Mouse (Mus musculus): ENCODE measurements around the gene Nhej1. TPM values are rescaled to one million over a fixed set of nuclear protein-coding genes. Genes with fewer than 3 reads are reported as not detected.
A peak's percentile ranks its signal among the peaks of the same experiment; 100 is the strongest.

Nhej1 gene
- total RNA-seq, 2 experiments from 2014 or later = 2.4 to 3.3 TPM

DNA sequence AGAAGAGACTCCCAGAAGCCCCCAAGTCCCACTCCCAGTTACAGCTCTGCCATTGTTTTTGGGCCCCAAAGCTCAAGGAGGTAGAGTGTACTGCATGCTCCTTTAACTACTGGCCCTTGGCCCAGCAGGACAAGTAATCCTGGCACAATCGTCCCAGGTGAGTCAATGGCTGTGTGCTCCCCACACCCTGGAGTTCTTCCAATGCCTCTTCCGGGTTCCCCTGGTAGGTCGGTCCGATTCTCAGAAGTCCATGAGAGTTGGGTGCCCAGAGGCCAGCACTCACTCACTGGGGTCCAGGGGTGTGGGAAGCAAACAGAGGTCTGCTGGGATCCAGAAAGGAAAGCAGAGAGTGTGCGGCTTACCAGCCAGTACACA is 162.2 kb downstream of the Nhej1 start:
- intact Hi-C loops (cut with DNase I) = no loop called here
- no peak overlapping the region for H3K4me3 ChIP-seq
- no peak for DNase-seq (ENCODE audit: extremely low spot score in 1 of 2, low spot score in 2 of 2)
- TF ChIP-seq CTCF (IDR thresholded peaks at IDR 0.05) = no peak
- H3K27ac ChIP-seq = no peak overlapping the region

DNA sequence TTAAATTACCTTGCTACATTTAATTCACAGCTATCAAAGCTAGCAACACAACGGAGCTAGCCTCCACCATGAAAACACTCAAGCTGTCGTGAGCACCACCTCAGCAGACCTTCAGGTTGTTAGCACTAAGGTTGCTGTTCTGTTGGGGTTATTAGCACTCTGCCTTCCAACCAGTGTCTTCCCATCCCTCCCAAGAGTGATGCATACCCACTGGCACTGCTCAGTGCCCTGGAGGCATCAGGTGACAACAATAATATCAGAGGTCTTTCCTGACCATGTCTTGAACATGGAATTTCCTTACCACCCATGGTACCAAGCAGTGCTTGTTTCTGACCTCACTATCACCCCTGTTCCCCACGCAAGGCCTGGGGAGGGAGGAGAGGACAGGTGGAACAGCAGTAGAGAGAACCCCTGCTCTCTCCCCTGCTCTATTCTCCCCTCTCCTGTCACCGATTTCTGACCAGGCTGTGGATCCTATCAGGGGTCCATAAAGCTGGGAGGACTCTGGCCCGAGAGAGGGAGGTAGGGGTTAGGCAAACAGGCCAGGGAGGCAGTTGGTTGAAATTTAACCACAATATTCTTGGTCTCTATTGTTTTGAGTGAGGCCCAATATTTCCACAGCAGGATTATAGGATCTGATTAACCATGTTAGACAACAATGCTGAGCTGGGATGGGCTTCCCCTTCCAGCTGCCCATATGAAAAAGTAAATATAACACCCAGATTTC is 162.7 kb downstream of the Nhej1 start:
- H3K4me3 ChIP-seq = no peak overlapping the region
- intact Hi-C loops (cut with DNase I) = no loop called here
- DNase-seq (ENCODE audit: extremely low spot score in 1 of 2, low spot score in 2 of 2) = no peak
- no peak overlapping the region for H3K27ac ChIP-seq
- TF ChIP-seq CTCF (IDR thresholded peaks at IDR 0.05) = no peak

DNA sequence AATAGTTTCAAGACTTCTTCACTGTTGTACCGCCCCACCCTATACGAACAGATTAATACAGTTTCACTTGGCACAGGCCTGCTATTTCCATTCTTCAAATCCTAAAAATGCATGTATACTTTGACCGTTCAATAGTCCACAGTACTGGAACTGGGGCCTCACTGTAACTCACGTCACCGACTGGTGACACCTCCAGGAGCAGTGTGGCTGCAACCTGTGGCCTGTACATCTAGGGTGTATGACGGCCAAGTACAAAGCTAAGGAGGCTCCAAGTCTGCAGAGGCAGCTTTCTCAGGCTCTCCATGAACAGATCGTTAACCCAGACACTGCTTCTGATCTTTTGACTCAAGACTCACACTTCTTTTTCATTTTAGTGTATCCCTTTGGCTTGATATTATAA is 163.3 kb downstream of the Nhej1 start:
- Histone ChIP-seq H3K4me3 (no peak overlapping the region), H3K27ac (no peak overlapping the region)
- intact Hi-C loops (cut with DNase I) = no loop called here
- DNase-seq (ENCODE audit: extremely low spot score in 1 of 2, low spot score in 2 of 2) = no peak
- no peak for TF ChIP-seq CTCF (IDR thresholded peaks at IDR 0.05)

DNA sequence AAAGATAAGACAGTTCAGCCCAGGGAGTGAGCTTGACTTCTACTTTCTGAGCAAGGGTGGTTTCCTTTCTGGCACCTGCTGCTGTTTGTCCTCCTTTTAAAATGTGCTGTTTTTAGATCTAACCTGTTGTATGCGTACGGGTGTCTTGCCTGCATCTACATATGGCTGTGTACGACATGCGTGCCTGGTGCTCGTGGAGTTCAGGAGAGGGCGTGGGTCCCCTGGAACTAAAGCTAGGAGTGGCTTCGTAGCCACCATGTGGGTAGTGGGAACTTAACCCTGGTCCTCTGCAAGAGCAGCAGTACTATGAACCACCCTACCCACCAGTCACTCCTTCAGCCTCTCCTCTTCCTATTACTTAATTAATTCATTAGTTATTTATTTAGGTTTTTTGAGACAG is 164.9 kb downstream of the Nhej1 start:
- intact Hi-C loops (cut with DNase I) = no loop called here
- no peak for TF ChIP-seq CTCF (IDR thresholded peaks at IDR 0.05)
- DNase-seq (ENCODE audit: extremely low spot score in 1 of 2, low spot score in 2 of 2) = no peak
- Histone ChIP-seq H3K4me3 (no peak overlapping the region), H3K27ac (no peak overlapping the region)

DNA sequence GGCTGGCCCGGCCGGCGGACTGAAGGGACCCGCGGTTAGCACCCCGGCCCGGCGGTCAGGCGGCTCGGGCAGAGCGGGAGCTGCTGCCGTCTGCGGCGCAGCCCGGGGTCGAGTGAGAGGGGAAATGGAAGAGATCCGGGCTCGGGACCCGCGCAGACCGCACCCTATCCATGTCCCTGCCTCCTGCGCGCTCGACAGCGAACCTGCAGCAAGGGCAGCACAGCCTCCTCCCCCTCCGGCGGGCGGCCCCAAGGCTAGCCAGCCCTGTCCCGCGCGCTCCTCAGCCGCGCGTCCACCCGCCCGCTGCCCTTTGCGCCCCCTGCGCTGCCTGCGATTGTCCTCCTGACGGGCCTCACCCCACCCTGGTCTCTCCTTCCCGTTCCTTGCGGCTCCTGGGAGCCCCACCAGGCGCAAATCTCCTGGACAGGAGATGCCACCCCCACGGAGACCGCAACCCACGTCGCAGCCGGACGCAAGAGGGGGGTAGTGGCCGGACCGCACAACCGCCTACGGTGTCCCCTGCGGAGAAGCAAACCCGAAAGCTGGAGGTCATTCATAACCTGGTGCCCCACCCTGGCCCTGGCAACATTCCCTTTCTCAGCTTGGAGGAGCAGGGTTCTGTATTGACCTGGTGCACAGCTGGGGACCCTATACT is 173.3 kb downstream of the Nhej1 start, which contains the start of gene Ihh:
TSS of gene Ihh (minus strand) at position 117 of the 655 bp plus-strand sequence.
- Histone ChIP-seq H3K4me3 (peak within 1 kb of the TSS; percentile 4), H3K27ac (no peak within 1 kb of the TSS)
- intact Hi-C loops (cut with DNase I) = no loop called here
- TF ChIP-seq CTCF (IDR thresholded peaks at IDR 0.05) = no peak
- DNase-seq (ENCODE audit: extremely low spot score in 1 of 2, low spot score in 2 of 2) = no peak

DNA sequence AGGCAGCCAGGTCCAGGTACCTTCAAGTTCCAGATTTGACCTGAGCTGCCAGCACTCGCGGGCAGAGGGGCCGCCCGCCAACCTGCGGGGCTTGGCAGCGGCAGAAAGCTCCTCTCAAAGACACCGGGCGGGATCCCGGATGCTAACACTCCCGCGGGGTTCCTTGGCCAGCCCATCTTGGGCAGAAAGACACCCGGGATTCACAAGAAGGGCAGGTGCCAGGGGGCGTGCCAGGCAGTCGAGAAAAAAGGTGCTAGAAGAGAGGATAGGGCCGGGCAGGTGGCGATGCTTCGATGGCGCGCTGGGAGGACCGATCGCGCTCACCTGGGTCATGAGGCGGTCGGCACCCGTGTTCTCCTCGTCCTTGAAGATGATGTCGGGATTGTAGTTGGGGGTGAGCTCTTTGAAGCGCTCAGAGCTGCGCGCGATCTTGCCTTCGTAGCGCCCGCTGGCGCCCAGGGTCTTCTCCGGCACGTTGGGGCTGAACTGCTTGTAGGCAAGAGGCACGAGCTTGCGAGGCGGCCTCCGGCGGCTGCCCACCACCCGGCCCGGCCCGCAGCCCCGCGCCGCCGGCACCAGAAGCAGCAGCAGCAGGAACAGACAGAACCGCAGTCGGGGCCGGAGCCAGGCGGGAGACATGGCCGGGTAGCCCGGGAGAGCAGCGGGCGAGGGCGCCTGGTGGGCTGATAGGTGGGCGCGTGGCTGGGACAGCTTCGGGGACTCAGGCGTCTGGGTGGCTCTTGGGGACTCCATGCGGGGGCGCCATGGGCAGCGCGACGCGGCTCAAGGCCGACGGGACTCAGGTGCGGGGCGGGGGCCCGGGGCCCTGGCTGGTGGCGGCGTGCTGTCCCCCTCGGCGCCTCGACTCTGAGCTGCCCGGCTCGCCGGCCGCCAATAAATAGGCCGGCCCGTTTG is 174.2 kb downstream of the Nhej1 start:
- DNase-seq (ENCODE audit: extremely low spot score in 1 of 2, low spot score in 2 of 2) = no peak
- H3K4me3 ChIP-seq = peak overlapping the region; percentile 4
- no peak for TF ChIP-seq CTCF (IDR thresholded peaks at IDR 0.05)
- no peak overlapping the region for H3K27ac ChIP-seq
- intact Hi-C loops (cut with DNase I) = no loop called here

DNA sequence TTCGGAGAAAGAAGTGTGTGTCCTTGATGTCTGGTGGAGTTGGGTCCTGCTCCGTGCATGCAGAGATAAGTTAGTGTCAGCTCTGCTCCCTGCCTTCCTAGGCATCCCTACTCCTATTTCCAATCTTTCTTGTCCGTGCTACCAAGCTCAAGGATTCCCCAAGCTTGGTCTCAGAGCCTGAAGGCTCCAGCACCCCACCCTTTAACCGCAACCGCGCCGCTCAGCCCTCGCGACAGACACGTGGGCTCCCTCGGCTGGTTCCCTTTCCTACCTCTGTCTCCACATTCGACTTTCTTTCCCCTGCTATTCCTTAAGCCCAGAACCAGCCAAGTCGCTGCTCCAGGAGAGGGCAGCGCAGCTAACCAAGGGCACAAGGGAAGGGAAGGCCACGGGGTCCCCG is 174.9 kb downstream of the Nhej1 start:
- DNase-seq (ENCODE audit: extremely low spot score in 1 of 2, low spot score in 2 of 2) = no peak
- Histone ChIP-seq H3K27ac (no peak overlapping the region), H3K4me3 (peak overlapping the region; percentile 4; the same call in 1 of the 2 replicates)
- TF ChIP-seq CTCF (IDR thresholded peaks at IDR 0.05) = no peak
- intact Hi-C loops (cut with DNase I) = no loop called here

DNA sequence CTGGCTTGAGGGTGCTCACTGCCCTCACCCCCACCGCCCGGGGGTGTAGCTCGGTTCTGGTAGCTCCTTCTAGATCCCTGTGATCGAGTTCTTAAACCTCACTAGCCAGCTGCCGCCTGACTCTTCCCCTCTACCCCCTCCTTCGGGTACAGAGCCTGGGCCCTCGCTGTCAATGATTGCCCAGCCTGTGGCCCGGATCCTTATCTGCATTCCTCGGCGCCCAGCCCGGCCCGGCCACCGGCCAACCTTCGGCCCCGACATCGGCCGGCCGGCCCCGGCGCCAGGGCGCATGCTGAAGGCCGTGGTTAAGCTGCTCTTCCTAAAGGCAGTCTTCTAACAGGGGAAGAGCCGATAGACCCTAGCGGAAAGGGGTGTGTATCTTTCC is 175.3 kb downstream of the Nhej1 start:
- no peak for TF ChIP-seq CTCF (IDR thresholded peaks at IDR 0.05)
- Histone ChIP-seq H3K4me3 (no peak overlapping the region), H3K27ac (no peak overlapping the region)
- intact Hi-C loops (cut with DNase I) = loop anchor here (1.0 kb wide), 1 partner anchor 68 kb away; no protein-coding TSS in a partner anchor
- DNase-seq (ENCODE audit: extremely low spot score in 1 of 2, low spot score in 2 of 2) = no peak

DNA sequence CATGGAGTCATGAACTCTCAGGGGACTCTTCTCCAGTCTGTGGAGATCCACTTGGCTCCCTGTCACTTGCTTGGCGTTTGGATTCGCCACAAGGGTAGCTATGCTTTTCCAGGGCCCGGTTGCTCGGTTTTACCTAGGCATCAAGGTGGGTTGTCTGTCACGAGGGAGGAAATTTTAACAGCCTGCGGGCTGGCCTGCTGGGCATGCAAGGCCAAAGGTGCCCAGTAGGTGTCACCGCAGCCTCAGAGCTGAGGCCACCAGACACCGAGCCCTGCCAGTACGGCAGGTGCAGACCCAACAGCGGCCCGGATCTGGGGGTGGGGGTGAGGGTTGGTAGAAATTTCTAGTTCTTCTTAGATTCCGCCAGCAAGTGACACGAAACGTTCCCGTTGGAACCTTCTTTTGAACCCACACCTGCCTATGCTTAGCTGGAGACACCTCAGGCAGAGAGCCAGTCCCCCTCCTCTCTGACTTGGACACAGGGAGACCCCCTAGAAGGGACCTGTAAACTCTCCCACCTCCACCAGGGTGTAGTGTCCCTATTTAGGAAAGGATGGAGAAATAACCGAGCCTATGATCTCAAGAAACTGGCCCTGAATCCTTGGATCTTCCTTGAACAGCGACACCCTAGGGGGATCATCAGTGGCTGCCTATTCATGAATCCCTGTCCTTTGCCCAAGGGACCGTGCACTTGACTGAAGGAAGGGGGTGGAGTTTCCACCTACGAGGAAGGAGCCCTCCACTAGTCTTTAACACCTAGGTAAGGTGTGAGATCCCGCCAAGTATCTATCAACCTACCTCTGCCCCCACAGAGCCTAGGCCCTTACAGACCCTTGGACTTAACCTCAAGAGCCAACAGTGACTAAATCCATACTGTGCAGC is 176.0 kb downstream of the Nhej1 start:
- intact Hi-C loops (cut with DNase I) = loop anchor here (1.0 kb wide), 1 partner anchor 68 kb away; no protein-coding TSS in a partner anchor
- Histone ChIP-seq H3K4me3 (no peak overlapping the region), H3K27ac (no peak overlapping the region)
- TF ChIP-seq CTCF (IDR thresholded peaks at IDR 0.05) = peak; percentile 83
- DNase-seq (ENCODE audit: extremely low spot score in 1 of 2, low spot score in 2 of 2) = peak; percentile 45 to 64

DNA sequence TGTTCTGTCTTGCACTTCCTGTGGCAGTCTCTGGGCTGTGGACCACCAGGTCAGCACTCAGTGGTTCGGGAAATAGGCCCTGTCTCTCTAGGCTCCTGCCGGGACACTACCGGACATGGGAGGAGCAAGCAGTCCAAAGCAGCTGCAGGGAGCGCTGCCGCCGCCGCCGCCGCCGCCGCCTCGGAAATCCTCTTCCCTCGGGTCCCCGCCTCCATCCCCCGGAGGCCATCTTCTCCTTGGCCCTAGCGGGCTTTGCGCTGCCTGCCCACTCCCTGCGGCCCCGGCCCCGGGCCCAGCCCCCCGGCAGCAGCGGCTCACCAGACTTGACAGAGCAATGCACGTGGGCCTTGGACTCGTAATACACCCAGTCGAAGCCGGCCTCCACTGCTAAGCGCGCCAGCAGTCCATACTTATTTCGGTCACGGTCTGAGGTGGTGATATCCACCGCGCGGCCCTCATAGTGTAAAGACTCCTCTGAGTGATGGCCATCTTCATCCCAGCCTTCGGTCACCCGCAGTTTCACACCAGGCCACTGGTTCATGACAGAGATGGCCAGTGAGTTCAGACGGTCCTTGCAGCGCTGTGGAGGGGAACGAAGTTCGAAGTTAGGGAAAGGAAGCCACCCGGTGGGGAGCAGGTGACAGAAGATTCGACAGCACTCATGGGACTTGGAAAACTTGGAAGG is 176.9 kb downstream of the Nhej1 start:
- intact Hi-C loops (cut with DNase I) = no loop called here
- H3K27ac ChIP-seq = no peak overlapping the region
- H3K4me3 ChIP-seq = peak overlapping the region; percentile 37
- no peak for TF ChIP-seq CTCF (IDR thresholded peaks at IDR 0.05)
- DNase-seq (ENCODE audit: extremely low spot score in 1 of 2, low spot score in 2 of 2) = no peak

Data from left cerebral cortex, adult 2 months (tissue).